Mouse (Mus musculus): ENCODE measurements around the gene Tmprss3.
A peak's percentile ranks its signal among the peaks of the same experiment; 100 is the strongest.

The Tmprss3 gene

GRCm38 (mm10) chr17:31138398-31138797, 60.4 kb downstream of the Tmprss3 start:
- DNase-seq (ENCODE audit: low spot score in 2 of 2) = peak; percentile 49 to 53

GRCm38 (mm10) chr17:31136821-31137220, 62.0 kb downstream of the Tmprss3 start:
- no peak for DNase-seq (ENCODE audit: low spot score in 2 of 2)

- no peak for DNase-seq (ENCODE audit: low spot score in 2 of 2)
Measured at GRCm38 (mm10) chr17:31136291-31136690, 62.5 kb downstream of the Tmprss3 start.

GRCm38 (mm10) chr17:31134913-31135312, 63.9 kb downstream of the Tmprss3 start:
- DNase-seq (ENCODE audit: low spot score in 2 of 2) = no peak

- DNase-seq (ENCODE audit: low spot score in 2 of 2) = no peak
Measured at GRCm38 (mm10) chr17:31133776-31134175, 65.0 kb downstream of the Tmprss3 start.

- no peak for DNase-seq (ENCODE audit: low spot score in 2 of 2)
Measured at GRCm38 (mm10) chr17:31131269-31131821, 67.4 kb downstream of the Tmprss3 start.

GRCm38 (mm10) chr17:31129452-31129851, 69.3 kb downstream of the Tmprss3 start, which contains the start of gene Tff3:
Gene Tff3 (minus strand): TSS chr17:31129646.
- no peak for DNase-seq (ENCODE audit: low spot score in 2 of 2)
